Mouse (Mus musculus): ENCODE data around the gene Map2k5.

DNA sequence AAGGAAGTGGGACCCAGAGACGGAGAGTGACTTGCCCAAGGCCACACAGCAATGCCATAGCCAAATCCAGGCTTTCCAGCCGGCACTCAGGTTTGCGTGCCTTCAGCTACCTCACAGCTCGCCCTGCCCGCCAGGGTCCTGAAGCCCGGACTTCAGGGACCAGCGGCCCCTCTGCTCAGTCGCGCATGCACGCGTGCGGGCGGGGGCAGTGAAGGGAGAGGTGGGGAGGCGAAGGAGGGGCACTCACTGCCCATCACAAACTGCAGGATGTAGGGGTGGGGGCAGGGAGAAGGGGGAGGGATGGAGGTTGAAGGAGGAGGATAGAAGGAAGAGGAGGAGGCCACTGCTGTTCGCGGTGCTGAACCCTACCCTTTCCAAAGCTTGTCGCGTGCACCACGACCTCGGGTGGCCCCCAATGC is 230.8 kb downstream of the Map2k5 start:
- TF ChIP-seq CTCF (IDR thresholded peaks at IDR 0.05; ENCODE audit: extremely low read depth, insufficient read depth, insufficient read length, insufficient replicate concordance) = no peak
- TF ChIP-seq POLR2A (IDR thresholded peaks at IDR 0.05; ENCODE audit: low read depth, low read length) = no peak
